Mouse (Mus musculus): ENCODE data around the gene Fto. TPM values are rescaled to one million over a fixed set of nuclear protein-coding genes. Genes with fewer than 3 reads are reported as not detected.

Gene Fto
- total RNA-seq, 2 experiments from 2014 or later = 79.7 to 83.3 TPM

DNA sequence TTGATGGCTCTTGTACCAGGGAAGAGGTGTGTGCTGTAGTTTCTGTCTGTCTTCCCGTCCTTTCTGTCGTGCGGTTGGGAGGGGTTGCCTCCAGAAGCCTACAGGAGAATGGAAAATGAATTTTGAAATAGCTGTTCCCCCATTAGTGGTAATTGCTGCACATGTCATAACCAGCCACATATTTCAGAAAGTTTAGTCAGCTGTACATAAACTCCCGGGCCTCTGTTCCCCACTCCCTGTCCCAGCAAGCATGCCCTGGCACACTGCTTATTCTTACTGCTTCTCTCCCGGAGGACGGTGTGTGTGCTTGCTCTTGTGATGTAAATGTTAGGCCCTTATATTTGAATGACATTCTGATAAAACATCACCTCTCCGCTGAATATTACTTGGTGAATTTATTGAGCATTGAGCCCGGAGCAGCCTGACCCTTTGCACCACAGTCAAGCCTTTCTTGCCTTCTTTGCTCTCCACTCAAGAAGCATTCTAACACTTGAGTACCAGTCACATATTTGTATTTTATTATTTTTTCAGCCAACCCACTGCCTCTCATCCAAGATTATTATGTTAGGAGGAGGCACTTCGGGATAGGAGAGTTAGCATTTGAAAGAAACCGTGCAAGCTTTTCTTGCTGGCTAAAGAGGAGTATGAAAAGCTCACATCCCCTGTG, 175.6 kb downstream of the Fto start:
- intact Hi-C loops (cut with DNase I) = loop anchor here (2.0 to 5.0 kb wide), 4 partner anchors 40 to 308 kb away; no protein-coding TSS in a partner anchor
- DNase-seq = no peak

DNA sequence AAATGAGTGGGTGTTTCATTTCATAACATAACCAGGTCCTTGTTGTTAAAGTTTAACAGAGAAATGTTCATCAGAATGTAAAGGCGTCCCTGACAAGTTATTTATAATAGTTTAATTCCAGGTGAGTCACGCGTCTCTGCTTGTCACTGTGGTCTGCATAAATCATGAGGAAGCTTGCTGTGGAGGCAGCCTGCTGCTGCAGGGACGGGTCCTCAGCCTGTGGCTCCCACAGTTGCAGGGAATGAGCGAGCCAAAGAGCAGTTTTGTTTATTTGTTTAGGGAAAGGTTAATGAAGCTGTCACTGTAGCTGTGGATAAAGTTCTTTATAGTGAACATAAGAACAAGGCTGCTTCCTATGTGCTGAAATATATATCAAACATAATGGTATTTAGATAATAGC, 176.7 kb downstream of the Fto start:
- no peak for DNase-seq
- intact Hi-C loops (cut with DNase I) = no loop called here

DNA sequence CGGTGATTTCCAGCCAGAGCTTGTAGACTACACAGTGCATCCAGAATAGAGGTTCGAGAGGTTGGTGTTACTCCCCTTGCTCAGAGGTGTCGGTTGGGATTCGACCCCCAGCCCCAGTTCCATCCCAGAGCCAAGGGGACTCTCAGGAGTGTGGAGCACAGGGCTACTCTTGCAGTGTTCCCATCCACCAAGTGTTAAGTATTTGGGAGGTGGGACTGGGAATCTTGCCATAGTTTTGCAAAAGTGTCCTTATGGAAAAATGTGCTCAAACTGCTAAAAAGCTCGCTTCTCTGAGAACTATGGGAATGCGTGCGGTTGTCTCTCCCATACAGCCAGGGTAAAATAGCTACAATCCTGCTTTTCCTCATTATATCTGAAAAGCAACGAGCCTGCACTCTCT, 180.0 kb downstream of the Fto start:
- intact Hi-C loops (cut with DNase I) = no loop called here

DNA sequence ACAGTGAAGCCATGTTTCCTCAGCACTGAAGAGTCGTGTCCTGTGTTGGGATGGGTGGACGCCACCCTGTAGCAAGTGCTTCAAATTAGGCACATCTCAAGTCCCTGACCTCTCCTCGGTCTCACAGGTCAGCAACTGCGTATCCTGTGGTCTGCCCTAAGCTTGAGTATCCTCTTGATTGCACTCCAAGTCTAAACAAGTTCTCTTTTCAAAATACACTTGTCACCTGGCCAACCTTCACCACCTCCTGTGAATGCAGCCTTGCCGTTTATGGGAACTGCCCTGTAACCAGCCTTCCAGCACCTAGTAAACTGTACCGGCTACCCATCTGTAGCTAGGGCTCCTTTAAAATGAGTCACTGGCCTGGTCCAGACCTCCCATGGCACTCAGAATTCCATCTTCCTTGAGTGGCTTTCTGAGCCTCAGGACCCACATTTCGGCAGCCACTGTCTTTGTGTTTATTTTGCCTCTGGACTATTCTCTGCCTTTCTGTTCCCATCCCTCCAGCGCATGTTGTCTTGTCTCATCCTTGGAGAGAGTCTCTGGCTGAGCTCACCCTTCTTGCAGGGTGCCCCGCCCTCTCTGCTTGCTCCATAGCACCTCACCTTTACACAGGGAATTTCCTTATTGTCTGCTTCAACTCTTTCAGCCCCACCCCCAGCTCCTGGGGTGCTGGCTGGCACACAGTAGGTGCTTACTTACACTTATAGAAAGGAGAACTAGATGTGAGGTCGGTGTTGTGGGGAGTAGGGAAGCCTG, 181.4 kb downstream of the Fto start:
- no peak for DNase-seq
- intact Hi-C loops (cut with DNase I) = no loop called here

More for the DNA sequence above, 180.0 kb downstream of the Fto start:
- no peak for DNase-seq

DNA sequence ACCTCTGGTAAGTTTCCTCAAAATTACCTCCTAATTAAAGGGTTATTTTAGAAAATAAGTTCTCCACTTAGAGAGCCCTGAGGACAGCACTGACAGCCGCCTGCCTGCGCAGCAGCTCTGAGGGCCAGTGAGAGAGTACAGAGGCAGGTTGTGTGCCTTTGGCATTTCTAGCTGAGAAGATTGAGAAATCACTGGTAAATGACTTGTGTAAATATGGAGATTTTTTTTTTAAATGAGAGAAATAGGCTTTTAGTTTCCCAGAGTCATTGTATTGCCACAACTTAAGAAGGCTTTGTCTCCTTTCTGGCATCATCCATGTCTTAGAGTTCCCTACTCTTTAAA, 181.9 kb downstream of the Fto start:
- intact Hi-C loops (cut with DNase I) = no loop called here
- DNase-seq = no peak

DNA sequence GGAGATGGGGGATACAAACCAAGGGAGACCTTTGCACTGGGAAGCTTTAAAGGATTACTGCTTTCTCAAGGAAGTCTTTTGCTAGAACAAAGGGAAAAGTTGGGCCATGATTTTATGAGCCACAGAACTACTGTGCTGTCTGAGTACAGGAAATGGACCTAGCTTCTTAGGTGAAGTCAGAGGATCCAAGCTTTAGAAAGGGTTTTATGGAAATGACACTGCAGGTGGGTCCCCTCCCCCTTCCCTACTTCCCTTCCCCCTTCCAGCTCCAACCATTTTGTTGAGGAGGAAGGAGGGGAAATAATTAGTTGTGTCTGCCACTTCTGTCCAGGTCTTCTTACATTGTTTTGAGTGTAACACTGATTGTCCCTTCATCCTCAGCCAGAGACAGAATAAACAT, 182.7 kb downstream of the Fto start:
- DNase-seq = no peak
- intact Hi-C loops (cut with DNase I) = no loop called here

DNA sequence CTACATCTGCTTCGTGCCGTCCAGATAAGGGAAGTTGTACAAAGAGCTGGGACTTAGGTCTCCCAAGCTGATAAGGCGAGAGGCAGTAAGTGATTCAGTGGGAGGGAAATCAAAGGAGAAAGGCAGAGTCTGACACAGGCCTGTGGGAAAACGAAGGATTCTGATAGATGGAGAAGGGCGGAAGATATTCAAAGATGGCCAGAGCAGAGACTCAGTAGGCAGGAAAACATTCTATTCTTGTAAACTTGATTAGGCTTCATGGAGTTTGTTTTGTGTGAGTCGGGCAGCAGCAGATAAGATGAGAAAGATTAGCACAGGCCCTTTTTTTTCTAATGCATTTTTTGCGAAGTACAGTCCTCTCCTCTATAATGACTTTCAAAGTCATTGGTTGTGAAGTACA, 183.6 kb downstream of the Fto start:
- DNase-seq = no peak
- intact Hi-C loops (cut with DNase I) = no loop called here

DNA sequence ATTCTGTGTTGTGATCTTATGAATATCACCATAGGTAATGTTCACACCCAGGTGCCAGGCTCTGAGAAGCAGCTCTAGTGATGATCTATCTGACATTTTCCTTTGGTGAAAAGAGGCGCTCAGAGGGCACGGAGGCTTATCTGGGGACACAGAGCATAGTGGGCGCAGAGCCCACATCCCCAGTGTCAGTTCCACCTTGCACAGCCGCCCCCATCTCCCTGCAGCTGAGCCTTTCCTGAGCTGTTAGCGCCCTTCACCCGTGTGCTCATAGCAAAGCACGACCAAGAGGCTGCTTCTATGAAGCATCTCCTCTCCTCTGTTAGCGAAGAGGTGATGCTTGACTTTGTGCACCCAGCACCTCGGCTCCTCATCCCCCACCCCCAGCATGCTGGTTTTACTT, 185.3 kb downstream of the Fto start:
- intact Hi-C loops (cut with DNase I) = no loop called here
- no peak for DNase-seq

DNA sequence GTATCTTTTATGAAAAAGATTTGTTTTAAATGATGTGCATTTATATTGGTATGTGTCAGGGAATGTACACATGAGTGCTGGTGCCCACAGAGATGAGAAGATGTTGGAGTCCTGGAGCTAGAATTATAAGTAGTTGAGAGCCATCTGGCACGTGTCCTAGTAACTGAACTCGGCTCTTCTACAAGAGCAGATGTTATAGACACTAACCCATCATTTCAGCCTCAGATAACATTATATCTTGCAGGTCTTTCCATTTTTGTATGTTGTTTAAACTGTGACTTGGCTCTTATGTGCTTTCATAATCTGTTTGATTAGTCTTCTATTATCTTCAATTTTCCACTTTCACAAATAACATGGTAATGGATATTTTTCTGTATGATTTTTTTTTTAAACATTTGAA, 186.0 kb downstream of the Fto start:
- intact Hi-C loops (cut with DNase I) = no loop called here

DNA sequence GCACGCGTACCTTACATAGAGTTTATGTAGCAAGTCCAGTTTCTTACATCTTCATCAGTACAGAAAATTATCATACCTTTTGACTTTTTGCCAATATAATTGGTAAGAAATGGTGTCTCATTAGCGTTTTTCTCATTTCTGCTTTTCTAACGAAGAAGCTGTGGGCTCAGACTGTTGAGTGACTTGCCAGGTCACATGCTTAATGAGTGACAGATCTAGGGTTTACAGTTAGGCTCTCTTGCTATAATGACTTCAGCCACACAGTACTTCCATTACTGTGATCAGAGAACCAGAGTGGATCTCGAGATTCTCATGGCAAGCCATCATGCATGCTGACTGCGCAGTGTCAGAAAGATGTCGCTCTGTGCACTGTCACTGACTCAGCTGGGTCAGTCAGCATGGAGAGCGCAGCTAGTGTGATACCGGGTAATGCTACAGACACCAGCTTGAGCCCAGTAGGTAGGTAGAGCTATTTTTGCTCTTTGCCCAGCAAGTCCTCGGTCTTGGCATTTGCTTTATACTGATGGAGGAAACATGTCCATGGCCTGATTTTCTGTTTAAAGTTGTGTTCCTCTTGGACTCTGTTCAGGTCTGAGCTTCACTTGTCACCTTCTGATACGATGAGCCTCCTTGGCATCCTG, 188.8 kb downstream of the Fto start:
- intact Hi-C loops (cut with DNase I) = no loop called here
- no peak for DNase-seq

More for the DNA sequence above, 186.0 kb downstream of the Fto start:
- DNase-seq = no peak

DNA sequence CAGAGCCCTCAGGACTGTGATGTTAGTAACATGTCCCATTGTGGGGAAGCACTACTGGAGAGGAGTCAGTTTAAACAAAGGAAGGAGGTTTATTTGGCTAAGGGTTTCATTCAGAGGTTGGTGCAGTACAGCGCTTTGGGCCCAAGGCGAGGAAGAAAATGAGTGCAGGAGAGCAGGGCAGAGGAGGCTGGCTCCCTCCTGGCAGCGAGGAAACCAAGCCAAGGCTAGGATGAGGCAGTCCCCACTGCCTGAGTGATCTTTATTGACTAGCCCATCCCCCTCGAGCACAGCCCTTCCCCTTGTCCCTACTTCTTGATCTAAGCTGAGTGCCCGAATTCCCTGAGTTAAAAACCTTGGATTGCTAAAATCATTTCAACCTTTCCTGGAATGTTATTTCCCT, 189.5 kb downstream of the Fto start:
- intact Hi-C loops (cut with DNase I) = no loop called here
- DNase-seq = no peak

DNA sequence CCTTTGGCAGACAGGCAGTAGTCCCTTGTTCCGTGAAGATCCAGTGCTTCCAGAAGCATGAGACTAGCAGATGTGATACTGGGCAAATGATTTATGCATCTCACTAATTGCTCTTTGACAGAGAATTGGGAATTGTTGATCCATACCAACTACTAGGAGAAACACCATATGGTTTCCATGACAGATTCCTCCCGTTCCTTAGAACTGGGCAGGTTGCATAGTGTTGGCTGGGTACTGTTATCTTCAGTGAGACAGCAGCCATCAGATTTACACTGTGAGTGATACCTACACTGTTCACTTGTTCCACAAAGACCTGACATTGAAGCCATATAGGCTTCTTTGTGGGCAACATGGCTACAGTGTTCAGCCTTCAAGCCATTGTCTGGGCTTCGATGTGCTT, 191.0 kb downstream of the Fto start:
- no peak for DNase-seq
- intact Hi-C loops (cut with DNase I) = no loop called here

DNA sequence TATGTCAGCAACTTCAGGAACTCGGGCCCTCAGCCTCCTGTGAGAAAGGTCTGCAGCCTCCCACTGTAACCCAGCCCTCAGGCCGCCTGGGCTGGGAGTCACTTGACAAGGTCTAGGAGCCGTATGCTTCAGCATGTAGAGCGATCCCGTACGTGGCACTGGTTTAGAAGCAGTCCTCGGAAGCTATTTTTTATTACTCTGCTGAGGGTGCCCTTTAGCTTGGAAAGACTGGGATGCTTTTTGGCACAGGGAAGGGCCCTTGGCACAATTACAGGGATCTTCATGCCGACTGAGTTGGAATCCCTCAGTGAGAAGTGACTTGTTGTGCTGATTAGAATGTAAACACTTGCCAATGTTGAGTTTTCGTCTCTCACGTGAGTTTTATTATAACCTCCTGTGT, 191.6 kb downstream of the Fto start:
- DNase-seq = peak; percentile 70 to 78
- intact Hi-C loops (cut with DNase I) = no loop called here

DNA sequence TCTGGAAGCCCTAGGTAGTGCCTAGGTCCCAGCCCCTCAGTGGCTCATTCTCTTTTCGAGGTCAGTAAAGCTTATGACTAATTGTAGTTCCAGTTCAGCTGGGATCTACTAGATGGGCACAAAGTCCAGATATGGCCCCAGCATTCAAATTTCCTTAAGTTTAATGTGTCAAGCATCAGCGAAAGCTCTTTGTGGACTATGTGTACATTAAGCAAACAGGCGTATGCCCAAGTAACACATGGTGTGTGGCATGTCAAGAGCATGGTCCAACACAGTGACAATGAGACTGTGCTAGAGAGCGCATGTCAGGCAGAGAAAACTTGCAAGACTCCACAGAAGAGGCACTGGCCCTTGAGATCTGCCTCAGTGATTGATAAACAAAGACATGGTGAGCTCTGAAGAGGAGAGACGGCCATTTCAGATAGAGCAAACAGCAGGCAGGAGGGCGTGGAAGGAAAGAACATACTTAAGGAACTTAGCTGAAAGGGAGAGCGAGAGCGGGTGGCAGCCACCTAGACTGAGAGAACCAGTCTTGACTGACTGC, 192.2 kb downstream of the Fto start:
- intact Hi-C loops (cut with DNase I) = no loop called here

DNA sequence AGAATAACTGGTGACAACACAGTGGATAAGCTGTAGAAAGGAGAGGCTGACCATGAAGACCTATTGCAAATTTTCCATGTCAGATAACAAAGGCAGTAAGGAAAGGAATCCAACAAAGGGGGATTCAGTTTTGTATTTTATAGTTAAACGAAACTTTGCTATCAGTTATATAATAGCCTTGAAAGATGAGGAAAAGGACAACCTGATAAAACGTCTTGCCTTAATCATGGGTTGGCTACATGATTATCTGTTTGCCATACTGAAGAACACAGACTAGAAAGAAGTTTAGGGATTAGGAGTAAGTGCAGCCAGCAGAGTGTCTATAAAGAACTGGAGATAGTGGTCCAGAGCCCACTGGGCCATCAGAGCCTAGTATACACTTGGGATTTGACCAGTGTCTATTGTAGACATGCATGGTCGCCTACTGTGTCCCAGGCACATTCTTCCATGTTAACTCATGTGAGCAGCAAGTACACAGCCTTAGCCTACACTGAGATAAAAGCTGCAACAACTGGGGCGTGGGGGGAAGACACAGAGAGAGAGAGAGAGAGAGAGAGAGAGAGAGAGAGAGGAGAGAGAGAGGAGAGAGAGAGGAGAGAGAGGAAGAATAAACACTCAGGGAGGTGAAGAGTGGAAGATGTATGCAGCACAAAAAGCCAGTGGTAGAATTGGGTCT, 192.8 kb downstream of the Fto start:
- intact Hi-C loops (cut with DNase I) = no loop called here
- no peak for DNase-seq

More for the DNA sequence above, 192.2 kb downstream of the Fto start:
- DNase-seq = no peak

DNA sequence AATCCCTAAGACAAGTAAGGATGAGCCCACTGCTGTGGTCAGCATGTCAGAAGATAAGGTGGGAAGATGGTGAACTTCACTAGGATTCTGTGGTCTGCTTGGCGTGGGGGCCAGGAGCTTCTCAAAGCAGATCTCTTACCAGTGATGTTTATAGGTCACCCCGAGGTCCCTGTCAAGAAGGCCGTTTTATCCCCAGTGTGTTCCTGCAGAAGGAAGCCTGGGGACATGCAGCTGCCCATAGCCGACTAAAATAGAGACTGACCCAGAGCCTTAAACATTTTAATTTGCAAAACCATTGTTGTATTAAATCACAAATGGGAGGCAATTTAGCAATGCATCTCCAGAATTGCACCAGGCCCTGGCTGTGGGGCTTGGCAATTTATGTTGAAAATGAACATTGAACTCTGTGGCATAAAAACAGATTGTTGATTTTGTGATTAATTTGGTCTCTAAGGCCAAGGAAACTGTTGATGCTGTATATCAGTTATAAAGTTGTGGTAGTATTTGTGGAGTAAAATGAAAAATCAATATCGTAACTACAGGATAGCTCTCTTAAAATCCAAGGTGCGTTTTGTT, 193.4 kb downstream of the Fto start:
- intact Hi-C loops (cut with DNase I) = no loop called here

DNA sequence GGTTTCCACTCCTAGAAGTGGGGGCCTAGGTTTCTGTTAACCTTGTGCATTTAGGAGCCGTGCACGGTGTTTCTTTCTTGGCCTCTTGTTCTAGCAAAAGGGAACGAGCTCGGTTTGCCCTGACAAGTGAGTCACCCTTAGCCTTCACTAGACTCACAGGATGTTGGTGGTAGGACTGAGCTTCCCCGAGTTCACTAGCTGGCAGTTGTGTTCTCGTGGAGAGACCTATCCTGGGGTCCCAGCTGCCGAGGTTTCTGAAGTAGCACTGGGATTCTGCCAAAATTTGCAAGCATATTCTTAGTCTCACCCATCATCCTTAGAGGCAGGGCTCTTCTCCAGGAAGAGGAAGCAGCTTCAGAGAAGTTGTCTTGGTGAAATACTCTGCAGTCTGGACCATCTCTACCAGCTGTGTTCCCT, 194.4 kb downstream of the Fto start:
- DNase-seq = no peak
- intact Hi-C loops (cut with DNase I) = no loop called here

More for the DNA sequence above, 193.4 kb downstream of the Fto start:
- no peak for DNase-seq

DNA sequence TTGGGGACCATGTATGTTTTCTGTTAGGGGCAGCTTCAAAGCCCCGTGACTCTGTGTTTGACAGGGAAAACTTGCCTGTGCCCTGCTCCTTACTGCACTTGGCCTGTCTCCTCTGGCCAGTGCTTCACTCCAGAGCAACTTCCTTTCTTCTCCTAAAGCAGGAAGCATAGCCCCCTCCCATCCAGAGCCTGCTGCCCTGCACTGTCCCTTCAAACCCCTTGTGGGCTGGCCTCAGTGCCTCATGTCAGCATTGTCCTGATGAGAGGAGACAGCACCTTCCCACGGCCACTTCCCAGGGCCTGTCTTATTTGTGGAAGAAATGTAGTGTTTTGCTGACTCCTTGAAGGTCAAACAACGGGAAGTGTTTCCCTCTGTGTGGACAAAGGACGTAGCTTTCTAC, 195.0 kb downstream of the Fto start:
- intact Hi-C loops (cut with DNase I) = no loop called here
- DNase-seq = no peak

DNA sequence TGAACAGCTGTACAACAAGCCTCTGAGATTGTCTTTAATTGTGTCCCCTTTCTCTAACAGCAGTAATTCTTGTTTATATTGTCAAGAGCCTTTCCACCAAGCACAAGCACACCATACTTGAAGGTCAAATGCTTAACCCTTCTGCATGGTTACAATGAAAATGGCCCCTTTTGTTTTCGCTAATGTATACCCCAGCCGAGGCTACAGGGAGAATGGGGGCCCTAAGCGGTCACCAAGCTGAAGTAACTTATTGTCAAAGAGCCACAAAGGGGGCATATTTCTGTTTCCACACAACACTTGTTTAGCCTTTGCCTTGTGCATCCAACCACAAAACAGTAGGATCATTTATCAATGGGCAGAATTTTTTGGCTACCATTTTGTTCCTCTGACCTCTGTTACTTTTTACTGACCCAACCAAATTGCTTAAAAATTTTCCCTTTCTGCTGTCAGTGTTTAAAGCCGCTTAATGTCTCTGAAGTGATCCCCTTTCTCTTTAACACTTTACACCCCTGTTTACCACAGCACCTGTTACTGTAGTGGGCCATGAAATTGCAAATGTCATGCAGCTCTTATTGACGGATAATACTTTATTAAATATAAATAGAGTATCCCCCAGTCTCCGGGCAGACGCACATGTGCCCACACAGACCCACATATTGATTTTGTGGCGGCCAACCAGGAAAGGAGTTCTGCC, 196.0 kb downstream of the Fto start:
- intact Hi-C loops (cut with DNase I) = no loop called here
- DNase-seq = no peak

DNA sequence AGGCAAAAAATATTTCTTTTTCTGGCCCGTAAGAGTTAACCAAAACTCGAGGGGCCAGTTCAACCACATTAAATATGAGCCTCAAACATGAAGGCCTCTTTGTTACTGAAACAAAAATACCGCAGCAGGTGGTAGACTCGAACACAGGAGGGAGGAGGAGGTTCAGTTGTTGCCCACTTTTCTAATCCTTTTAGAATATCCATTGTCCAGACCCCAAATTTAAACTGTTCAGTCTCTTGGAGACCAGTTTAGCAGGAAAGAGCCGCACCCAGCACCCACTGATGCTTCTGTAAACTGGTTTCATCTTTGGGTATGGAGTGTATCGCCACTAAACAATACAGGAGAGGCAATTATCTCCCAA, 196.6 kb downstream of the Fto start:
- DNase-seq = no peak
- intact Hi-C loops (cut with DNase I) = no loop called here
